Mouse (Mus musculus): Measurements from ENCODE around the gene Ensa. TPM values are rescaled to one million over a fixed set of nuclear protein-coding genes. Genes with fewer than 3 reads are reported as not detected.
"Not testable (repeated sequence)": the region's sequence is repeated elsewhere in the genome, so short reads cannot be mapped to it uniquely, and the experiment has no call there.

Gene Ensa
- polyA plus RNA-seq, 1 experiment from 2014 or later: 90.1 TPM

DNA sequence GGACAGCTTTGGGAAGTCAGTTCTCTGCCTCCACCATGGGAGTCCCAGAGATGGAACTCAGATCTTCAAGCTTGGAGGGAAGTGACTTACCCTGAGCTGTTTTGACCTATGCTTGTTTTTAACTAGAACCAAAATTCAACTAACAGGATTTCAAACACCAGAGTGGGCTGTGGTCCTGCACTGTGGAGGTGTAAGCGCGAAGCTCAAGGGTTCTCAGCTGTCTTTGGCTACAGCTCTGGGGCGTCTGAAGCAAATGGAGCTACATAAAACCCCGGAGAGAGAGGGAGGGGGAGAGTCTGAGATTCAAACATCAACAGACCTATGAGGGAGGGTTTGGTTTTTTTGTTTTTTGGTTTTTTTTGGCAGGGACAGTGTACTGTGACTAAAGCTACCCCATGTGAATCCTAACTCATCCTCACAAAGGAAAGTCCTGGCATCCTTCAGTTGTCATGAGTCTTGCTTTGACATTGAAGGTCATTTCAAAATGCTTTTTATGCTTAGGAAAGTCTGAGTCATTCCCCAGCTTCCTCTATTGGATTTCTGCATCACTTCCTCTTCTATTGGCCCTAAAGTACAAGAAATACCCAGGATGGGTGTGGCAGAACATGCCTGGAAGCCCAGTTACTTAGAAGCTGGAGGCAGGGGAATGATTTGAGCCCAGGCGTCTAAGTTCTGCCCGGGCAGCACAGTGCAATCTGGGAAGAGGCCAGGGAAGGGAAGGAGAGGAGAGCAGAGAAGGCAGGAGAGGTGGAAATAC lies 25.7 kb downstream of the Ensa start:
- H3K27ac ChIP-seq (replicated peaks): no peak overlapping the region
- WGBS: 81% methylated on average over 6 of the region's 6 CpGs
- H3K4me3 ChIP-seq: no peak overlapping the region
- DNase-seq (ENCODE audit: low spot score): no peak
- H3K9me3 ChIP-seq (replicated peaks): no peaks in the 10 kb centered on the region
- H3K4me1 ChIP-seq: peaks cover 19% of the 10 kb centered on the region
- H3K27me3 ChIP-seq (ENCODE audit: low read depth, poor library complexity, severe bottlenecking): no peaks in the 10 kb centered on the region
- no peaks in the 10 kb centered on the region for H3K36me3 ChIP-seq

DNA sequence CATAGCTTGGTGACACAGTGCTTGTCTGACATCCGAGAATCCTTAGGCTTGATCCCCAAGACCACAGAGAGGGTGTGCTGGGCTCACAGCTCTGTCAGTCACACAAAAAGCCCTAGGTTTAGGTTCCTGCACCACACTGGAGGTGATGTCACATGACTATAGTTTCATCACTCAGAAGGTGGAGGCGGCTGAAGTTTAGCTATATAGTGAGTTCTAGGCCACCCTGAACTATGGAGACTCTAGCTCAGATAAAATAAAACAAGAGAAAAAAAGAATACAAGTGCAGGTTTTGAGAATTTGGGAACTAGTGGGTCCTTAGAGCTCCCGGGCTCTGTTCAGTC lies 26.2 kb downstream of the Ensa start:
- Histone ChIP-seq H3K4me3 (no peak overlapping the region), H3K27me3 (ENCODE audit: low read depth, poor library complexity, severe bottlenecking) (no peaks in the 10 kb centered on the region), H3K9me3 (replicated peaks) (no peaks in the 10 kb centered on the region), H3K27ac (replicated peaks) (no peak overlapping the region), H3K4me1 (peaks cover 19% of the 10 kb centered on the region), H3K36me3 (no peaks in the 10 kb centered on the region)
- no peak for DNase-seq (ENCODE audit: low spot score)
- WGBS: 91% methylated on average over 3 of the region's 3 CpGs

- 89% methylated on average over 16 of the region's 16 CpGs for WGBS
Observed at GRCm38 (mm10) chr3:95651391-95652203, 26.8 kb downstream of the Ensa start.

GRCm38 (mm10) chr3:95652204-95652811 lies 27.5 kb downstream of the Ensa start:
- H3K36me3 ChIP-seq: no peaks in the 10 kb centered on the region
- peaks cover 19% of the 10 kb centered on the region for H3K4me1 ChIP-seq
- no peak overlapping the region for H3K4me3 ChIP-seq
- 55% methylated on average over 7 of the region's 7 CpGs for WGBS
- H3K27me3 ChIP-seq (ENCODE audit: low read depth, poor library complexity, severe bottlenecking): no peaks in the 10 kb centered on the region
- H3K9me3 ChIP-seq (replicated peaks): no peaks in the 10 kb centered on the region
- DNase-seq (ENCODE audit: low spot score): no peak
- 0 out of 2 replicates have a peak overlapping the region, but pooled peaks have one; percentile 0 for H3K27ac ChIP-seq (replicated peaks)

More at GRCm38 (mm10) chr3:95651391-95652203, 26.8 kb downstream of the Ensa start:
- no peak for DNase-seq (ENCODE audit: low spot score)
- no peaks in the 10 kb centered on the region for H3K36me3 ChIP-seq
- 0 out of 2 replicates have a peak overlapping the region, but pooled peaks have one; percentile 0 for H3K27ac ChIP-seq (replicated peaks)
- peaks cover 19% of the 10 kb centered on the region for H3K4me1 ChIP-seq
- H3K27me3 ChIP-seq (ENCODE audit: low read depth, poor library complexity, severe bottlenecking): no peaks in the 10 kb centered on the region
- H3K4me3 ChIP-seq: no peak overlapping the region
- H3K9me3 ChIP-seq (replicated peaks): no peaks in the 10 kb centered on the region

- 11% methylated on average over 6 of the region's 6 CpGs for WGBS
- H3K27me3 ChIP-seq (ENCODE audit: low read depth, poor library complexity, severe bottlenecking): no peaks in the 10 kb centered on the region
- H3K36me3 ChIP-seq: no peaks in the 10 kb centered on the region
- no peak overlapping the region for H3K4me3 ChIP-seq
- H3K27ac ChIP-seq (replicated peaks): no peak overlapping the region
- H3K9me3 ChIP-seq (replicated peaks): no peaks in the 10 kb centered on the region
- no peak for DNase-seq (ENCODE audit: low spot score)
- H3K4me1 ChIP-seq: peaks cover 24% of the 10 kb centered on the region
Observed at GRCm38 (mm10) chr3:95652871-95653270, 28.1 kb downstream of the Ensa start.

DNA sequence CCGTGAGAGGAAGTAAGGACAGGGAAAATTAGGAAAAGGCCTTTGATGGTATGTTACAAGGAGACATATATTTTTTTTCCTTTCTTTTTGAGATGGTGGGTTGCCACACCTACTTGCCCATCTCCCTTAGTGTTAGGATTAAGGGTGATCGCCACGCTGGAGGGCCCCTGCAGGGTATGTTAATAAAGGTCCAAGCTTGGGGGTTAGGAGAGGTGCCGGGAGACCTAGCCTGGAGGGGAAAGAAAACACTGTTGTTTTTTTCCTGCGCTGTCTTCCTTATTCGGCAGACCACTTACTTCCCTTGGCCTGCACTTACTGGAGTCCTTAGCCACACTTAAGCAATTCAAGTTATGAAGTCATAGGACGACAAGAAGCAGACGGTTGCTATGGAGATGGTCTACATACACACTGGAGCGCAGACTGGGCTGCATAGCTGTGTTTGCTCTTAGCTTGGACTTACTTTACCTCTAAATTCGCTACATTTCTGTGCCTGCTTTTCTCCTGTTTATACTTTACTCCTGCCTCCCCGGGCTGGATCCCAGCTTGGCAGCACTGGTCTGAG lies 28.8 kb downstream of the Ensa start:
- peak overlapping the region; percentile 57; the same call in 1 of the 2 replicates for H3K27ac ChIP-seq (replicated peaks)
- peaks cover 24% of the 10 kb centered on the region for H3K4me1 ChIP-seq
- no peaks in the 10 kb centered on the region for H3K27me3 ChIP-seq (ENCODE audit: low read depth, poor library complexity, severe bottlenecking)
- no peaks in the 10 kb centered on the region for H3K9me3 ChIP-seq (replicated peaks)
- H3K36me3 ChIP-seq: no peaks in the 10 kb centered on the region
- no peak for DNase-seq (ENCODE audit: low spot score)
- WGBS: 20% methylated on average over 11 of the region's 11 CpGs
- H3K4me3 ChIP-seq: no peak overlapping the region; the same call in 1 of the 2 replicates

DNA sequence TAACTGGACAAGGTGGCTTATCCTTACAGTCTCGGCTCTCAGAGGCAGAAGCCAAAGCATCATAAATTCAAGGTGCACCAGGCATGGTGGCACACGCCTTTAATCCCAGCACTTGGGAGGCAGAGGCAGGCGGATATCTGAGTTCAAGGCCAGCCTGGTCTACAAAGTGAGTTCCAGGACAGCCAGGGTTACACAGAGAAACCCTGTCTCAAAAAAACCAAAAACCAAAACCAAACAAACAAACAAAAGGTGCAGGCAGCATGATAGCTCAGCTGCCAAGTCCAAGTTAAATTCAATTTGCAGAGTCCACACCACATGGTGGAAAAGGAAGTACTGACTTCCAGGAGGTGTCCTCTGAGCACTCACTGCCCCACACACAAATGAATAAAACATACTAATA lies 29.6 kb downstream of the Ensa start:
- WGBS: 89% methylated on average over 3 of the region's 3 CpGs

GRCm38 (mm10) chr3:95655437-95655836 lies 30.6 kb downstream of the Ensa start:
- DNase-seq (ENCODE audit: low spot score): no peak
- Histone ChIP-seq H3K36me3 (peaks cover 3% of the 10 kb centered on the region), H3K9me3 (replicated peaks) (no peaks in the 10 kb centered on the region), H3K27me3 (ENCODE audit: low read depth, poor library complexity, severe bottlenecking) (no peaks in the 10 kb centered on the region), H3K27ac (replicated peaks) (no peak overlapping the region), H3K4me3 (no peak overlapping the region), H3K4me1 (peaks cover 28% of the 10 kb centered on the region)
- 88% methylated on average over 5 of the region's 5 CpGs for WGBS

More for the DNA sequence above, 29.6 kb downstream of the Ensa start:
- H3K4me1 ChIP-seq: peaks cover 24% of the 10 kb centered on the region
- H3K9me3 ChIP-seq (replicated peaks); H3K4me3 ChIP-seq; H3K27me3 ChIP-seq (ENCODE audit: low read depth, poor library complexity, severe bottlenecking); DNase-seq (ENCODE audit: low spot score); H3K27ac ChIP-seq (replicated peaks); H3K36me3 ChIP-seq: not testable (repeated sequence)

GRCm38 (mm10) chr3:95657108-95657507 lies 32.3 kb downstream of the Ensa start:
- Histone ChIP-seq H3K9me3 (replicated peaks) (no peaks in the 10 kb centered on the region), H3K4me1 (peaks cover 45% of the 10 kb centered on the region), H3K27me3 (ENCODE audit: low read depth, poor library complexity, severe bottlenecking) (no peaks in the 10 kb centered on the region), H3K27ac (replicated peaks) (no peak overlapping the region), H3K4me3 (no peak overlapping the region), H3K36me3 (peaks cover 20% of the 10 kb centered on the region)
- no peak for DNase-seq (ENCODE audit: low spot score)
- 91% methylated on average over 3 of the region's 3 CpGs for WGBS

DNA sequence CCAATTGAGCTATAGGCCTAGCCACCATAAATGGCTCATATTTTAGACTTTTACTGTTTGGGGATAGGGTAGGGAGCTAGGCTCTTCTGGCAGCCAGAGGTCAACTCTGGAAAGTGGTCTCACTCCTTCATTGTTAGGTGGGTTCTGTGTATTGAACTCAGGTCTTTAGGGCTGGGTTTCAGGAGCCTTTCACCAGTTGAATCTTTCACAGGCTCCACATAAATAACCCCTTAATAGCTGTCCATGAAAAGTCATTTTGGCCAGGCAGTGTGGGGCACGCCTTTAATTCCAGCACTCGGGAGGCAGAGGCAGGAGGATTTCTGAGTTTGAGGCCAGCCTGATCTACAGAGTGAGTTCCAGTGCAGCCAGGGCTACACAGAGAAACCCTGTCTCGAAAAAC lies 32.9 kb downstream of the Ensa start:
- H3K27me3 ChIP-seq (ENCODE audit: low read depth, poor library complexity, severe bottlenecking): no peaks in the 10 kb centered on the region
- H3K4me3 ChIP-seq: peak overlapping the region; percentile 85
- 89% methylated on average over 3 of the region's 3 CpGs for WGBS
- H3K9me3 ChIP-seq (replicated peaks): no peaks in the 10 kb centered on the region
- H3K4me1 ChIP-seq: peaks cover 47% of the 10 kb centered on the region
- H3K36me3 ChIP-seq: peaks cover 26% of the 10 kb centered on the region
- DNase-seq (ENCODE audit: low spot score): no peak
- peak overlapping the region; percentile 99 for H3K27ac ChIP-seq (replicated peaks)

GRCm38 (mm10) chr3:95658236-95658867 lies 33.6 kb downstream of the Ensa start, which contains the start of gene Mcl1:
Mcl1 (plus strand) TSS chr3:95658788.
- Histone ChIP-seq H3K9me3 (replicated peaks) (no peaks in the 10 kb centered on the region), H3K27me3 (ENCODE audit: low read depth, poor library complexity, severe bottlenecking) (no peaks in the 10 kb centered on the region), H3K4me1 (peaks cover 47% of the 10 kb centered on the region), H3K36me3 (peaks cover 32% of the 10 kb centered on the region), H3K4me3 (peak within 1 kb of the TSS; percentile 85), H3K27ac (replicated peaks) (peak within 1 kb of the TSS; percentile 99)
- under 1% methylated on average over 43 of the region's 43 CpGs for WGBS
- peak; percentile 96 for DNase-seq (ENCODE audit: low spot score)

Measured in midbrain, embryonic 10.5 days (tissue).